Mouse (Mus musculus) forebrain, embryonic 10.5 days (tissue): ENCODE data around the gene 1700012B09Rik. TPM values are rescaled to one million over a fixed set of nuclear protein-coding genes. Genes with fewer than 3 reads are reported as not detected.

Experiments used
- DNase-seq: peaks from one replicate; pipeline ENCODE4 v3.0.0-alpha.2; 2017; ENCODE audit warnings: low spot score; ENCODE audit errors: extremely low spot score
- H3K27ac ChIP-seq: fragments of 300-500 bp; sonication (generic); 2 replicates; pipeline ENCODE4 v1.5.1; 2016; ENCODE audit warnings: mild to moderate bottlenecking
- H3K27me3 ChIP-seq: fragments of 300-500 bp; sonication (generic); 2 replicates; pipeline ENCODE4 v1.6.1; 2016; ENCODE audit warnings: mild to moderate bottlenecking; ENCODE audit not compliant: poor library complexity, severe bottlenecking
- H3K36me3 ChIP-seq: fragments of 300-500 bp; sonication (generic); replicated peaks from 2 replicates; pipeline ENCODE4 v1.6.1; 2016; ENCODE audit warnings: mild to moderate bottlenecking, moderate library complexity
- H3K4me1 ChIP-seq: fragments of 300-500 bp; sonication (generic); 2 replicates; pipeline ENCODE4 v1.6.1; 2016
- H3K4me3 ChIP-seq: fragments of 300-500 bp; sonication (generic); 2 replicates; pipeline ENCODE4 v1.5.1; 2016; ENCODE audit warnings: mild to moderate bottlenecking, moderate library complexity
- H3K9me3 ChIP-seq: fragments of 300-500 bp; sonication (generic); 2 replicates; pipeline ENCODE4 v1.6.1; 2016; ENCODE audit warnings: mild to moderate bottlenecking, moderate library complexity
- WGBS: fragments of 180-500 bp; shearing (Covaris S2); methylation state at CpG from one replicate; pipeline ENCODE4 v1.1.7; 2016; 5-methylcytosine and 5-hydroxymethylcytosine counted together
- polyA plus RNA-seq: library from polyadenylated mRNA; unstranded; fragments of >200 nt; fragmentation: Nextera tagmentation; extraction: Ambion mirVana; gene quantifications from 2 replicates; pipeline ENCODE4 v1.2.1, GENCODE M21; 2016

1700012B09Rik gene
- polyA plus RNA-seq, 1 experiment from 2014 or later: not detected

DNA sequence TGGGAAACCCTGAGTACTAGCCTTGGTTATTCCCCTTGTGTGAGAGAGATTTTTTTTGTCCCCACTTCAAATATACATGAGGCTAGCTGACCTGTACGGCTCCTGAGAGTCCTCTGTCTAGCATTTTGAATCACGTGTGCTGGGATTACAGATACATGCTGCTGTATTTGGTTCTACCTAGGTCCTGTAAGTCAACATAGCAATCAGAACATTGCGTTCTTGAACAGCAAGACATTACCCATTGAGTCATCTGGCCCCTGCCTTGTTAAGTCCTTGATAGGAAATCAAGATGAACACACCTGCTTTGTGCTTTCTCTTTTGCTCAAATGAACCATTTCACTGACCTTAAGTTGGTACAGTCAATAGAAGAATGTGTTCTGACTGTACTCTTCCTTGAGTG lies 16.4 kb downstream of the 1700012B09Rik start:
- no peaks in the 10 kb centered on the region for H3K9me3 ChIP-seq
- no peak for DNase-seq
- H3K27me3 ChIP-seq: peaks cover 38% of the 10 kb centered on the region
- H3K36me3 ChIP-seq: no peaks in the 10 kb centered on the region
- H3K4me3 ChIP-seq: no peak overlapping the region
- H3K4me1 ChIP-seq: peaks cover 15% of the 10 kb centered on the region
- WGBS: 81% methylated on average over 3 of the region's 3 CpGs
- H3K27ac ChIP-seq: no peak overlapping the region

DNA sequence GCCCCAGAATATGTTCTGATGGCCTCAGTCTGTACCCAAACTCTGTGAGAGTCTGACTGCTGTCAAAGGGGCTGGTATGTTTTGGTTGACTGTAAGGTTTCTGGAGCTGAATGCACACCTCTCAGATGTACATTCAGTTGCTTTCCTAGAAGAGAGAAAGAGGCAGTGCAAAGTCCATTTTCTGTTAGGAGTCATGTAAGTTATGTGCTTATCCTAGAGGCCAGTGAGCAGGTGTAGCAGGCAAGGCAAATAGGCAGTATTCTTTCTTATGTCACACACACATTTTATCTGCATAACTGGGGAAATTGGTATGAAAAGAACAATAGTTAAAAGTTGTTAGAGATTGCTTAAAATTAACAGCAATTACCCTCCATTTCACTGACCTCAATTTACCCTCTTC lies 16.9 kb downstream of the 1700012B09Rik start:
- Histone ChIP-seq H3K27me3 (peaks cover 43% of the 10 kb centered on the region), H3K9me3 (no peaks in the 10 kb centered on the region), H3K4me3 (no peak overlapping the region), H3K36me3 (no peaks in the 10 kb centered on the region), H3K4me1 (peaks cover 15% of the 10 kb centered on the region), H3K27ac (no peak overlapping the region)
- no peak for DNase-seq

DNA sequence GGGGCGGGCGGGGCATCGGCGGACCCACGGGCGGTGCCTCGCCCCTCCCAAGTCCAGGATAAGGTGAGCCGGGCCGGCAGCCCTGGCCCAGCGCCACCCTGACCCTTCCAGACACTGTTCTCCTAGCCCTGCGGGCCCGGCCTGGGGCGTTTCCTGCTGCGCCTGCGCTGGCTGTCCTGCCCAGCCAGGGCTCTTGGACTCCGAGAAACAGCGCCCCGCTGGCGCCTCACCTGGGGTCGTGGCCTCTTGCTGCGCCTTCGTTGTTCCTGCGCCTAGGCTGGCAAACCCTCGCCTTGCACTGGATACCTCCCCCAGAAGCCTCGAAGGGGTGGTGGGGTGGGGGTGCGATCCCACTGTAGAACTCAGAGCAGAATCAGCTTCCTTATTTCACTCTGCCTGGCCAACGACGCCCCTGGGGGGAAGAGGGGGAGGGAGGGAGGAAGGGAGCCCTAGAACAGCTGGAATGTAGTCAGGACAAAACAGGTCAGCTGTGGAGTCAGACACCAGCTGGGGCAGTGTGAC lies 18.8 kb downstream of the 1700012B09Rik start, which contains the start of gene Fut4:
TSS of gene Fut4 (minus strand) at position 393 of the 522 bp plus-strand sequence.
- peak; percentile 47 for DNase-seq
- WGBS: under 1% methylated on average over 28 of the region's 28 CpGs
- no peaks in the 10 kb centered on the region for H3K9me3 ChIP-seq
- peak within 1 kb of the TSS; percentile 67 for H3K4me3 ChIP-seq
- peaks cover 15% of the 10 kb centered on the region for H3K4me1 ChIP-seq
- peak within 1 kb of the TSS; percentile 83 for H3K27ac ChIP-seq
- H3K36me3 ChIP-seq: no peaks in the 10 kb centered on the region
- H3K27me3 ChIP-seq: peaks cover 43% of the 10 kb centered on the region

DNA sequence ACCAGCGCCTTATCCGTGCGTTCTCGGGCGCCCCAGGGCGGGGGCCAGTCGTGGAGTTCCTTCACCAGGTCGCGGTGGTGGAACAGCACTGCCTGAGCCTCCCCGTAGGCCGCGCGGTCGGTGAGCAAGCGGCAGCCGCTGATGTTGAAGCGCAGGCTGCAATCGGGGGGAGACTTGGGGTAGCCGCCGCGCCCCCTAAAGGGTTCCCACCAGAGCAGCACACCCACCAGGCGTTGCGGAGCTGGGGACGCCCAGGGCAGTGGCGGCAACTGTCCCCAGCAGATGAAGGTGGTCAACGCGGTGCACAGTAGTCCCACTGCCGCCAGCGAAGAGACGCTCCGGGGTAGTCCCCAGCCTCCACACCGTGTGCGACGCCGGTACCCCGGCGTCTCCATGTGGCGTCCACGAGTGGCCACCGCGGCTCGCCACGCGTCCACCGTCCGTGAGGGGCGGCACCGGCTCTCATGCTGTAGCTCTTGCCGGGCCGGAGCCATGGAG lies 19.3 kb downstream of the 1700012B09Rik start:
- no peaks in the 10 kb centered on the region for H3K9me3 ChIP-seq
- H3K27me3 ChIP-seq: peaks cover 43% of the 10 kb centered on the region
- DNase-seq: peak; percentile 36
- 2% methylated on average over 50 of the region's 50 CpGs for WGBS
- peak overlapping the region; percentile 83 for H3K27ac ChIP-seq
- H3K4me3 ChIP-seq: peak overlapping the region; percentile 67
- peaks cover 15% of the 10 kb centered on the region for H3K4me1 ChIP-seq
- H3K36me3 ChIP-seq: no peaks in the 10 kb centered on the region

DNA sequence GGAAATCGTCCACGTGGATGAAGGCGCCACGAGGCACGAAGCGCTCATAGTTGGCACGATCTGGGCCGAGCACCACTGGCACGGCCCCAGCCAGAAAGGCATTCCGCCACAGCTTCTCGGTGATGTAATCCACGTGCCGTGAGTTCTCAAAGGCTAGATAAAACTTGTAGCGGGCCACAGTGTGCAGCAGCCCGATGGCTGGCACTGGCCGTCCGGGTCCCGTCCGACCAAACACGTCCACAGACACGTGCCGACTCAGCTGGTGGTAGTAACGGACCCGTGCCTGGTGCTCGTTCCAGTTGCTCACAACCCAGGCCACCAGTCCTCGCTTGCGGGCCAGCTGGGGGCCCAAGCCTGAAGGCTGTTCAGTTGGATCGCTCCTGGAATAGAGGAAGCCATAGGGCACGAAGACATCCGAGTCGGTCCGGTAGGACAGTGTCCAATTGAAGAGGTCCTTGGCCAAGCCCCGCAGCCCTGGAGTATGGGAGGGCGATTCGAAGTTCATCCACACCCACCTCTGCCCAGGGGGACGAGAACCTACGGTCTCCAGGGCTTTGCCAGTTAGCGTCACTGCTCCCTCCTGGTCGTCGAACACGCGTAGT lies 19.8 kb downstream of the 1700012B09Rik start:
- no peak for DNase-seq
- H3K4me1 ChIP-seq: peaks cover 15% of the 10 kb centered on the region
- peak overlapping the region; percentile 83 for H3K27ac ChIP-seq
- H3K36me3 ChIP-seq: no peaks in the 10 kb centered on the region
- H3K27me3 ChIP-seq: peaks cover 43% of the 10 kb centered on the region
- no peaks in the 10 kb centered on the region for H3K9me3 ChIP-seq
- H3K4me3 ChIP-seq: peak overlapping the region; percentile 67
- WGBS: 59% methylated on average over 42 of the region's 42 CpGs

DNA sequence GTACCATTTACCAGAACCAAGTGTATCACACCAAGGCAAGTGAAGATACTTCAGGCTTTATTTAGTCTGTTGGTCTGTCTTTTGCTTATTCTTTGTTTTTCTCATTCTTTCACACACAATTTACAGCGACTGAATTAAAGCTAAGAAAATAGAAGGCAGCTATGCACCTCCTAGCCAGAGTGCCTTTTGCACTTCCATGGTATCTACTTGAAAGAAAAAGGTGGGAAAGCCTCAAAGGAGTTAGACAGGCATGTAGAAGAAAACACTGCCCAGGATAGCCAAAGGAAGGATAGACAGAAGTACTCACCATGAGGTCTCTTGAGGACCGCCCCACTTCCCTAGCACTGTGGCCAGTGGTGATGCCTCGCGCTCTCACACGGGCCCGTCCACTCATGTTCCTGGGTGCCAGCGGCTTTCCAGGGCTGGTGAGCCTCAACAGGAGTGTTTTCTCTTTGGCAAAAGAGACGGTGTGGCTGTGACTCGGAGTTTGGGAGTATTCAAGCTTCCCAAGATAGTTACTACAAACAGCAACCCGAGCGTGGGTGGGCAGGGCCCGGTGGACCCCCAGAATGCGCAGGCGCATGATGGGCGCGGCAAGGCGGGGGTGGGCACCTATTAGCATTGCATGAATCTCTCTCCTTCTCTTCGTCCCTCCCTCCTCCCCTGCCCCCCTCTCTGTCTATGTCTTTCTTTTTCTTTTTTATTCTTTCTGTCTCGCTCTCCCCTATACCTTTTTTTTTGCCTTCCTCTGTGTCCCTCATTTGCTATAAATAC lies 30.5 kb downstream of the 1700012B09Rik start, which contains the start of gene Piwil4:
TSS of gene Piwil4 (minus strand) at position 583 of the 774 bp plus-strand sequence.
- Histone ChIP-seq H3K36me3 (no peaks in the 10 kb centered on the region), H3K9me3 (no peaks in the 10 kb centered on the region), H3K4me3 (no peak within 1 kb of the TSS), H3K27me3 (no peaks in the 10 kb centered on the region), H3K27ac (no peak within 1 kb of the TSS), H3K4me1 (no peaks in the 10 kb centered on the region)
- 87% methylated on average over 19 of the region's 19 CpGs for WGBS
- no peak for DNase-seq

DNA sequence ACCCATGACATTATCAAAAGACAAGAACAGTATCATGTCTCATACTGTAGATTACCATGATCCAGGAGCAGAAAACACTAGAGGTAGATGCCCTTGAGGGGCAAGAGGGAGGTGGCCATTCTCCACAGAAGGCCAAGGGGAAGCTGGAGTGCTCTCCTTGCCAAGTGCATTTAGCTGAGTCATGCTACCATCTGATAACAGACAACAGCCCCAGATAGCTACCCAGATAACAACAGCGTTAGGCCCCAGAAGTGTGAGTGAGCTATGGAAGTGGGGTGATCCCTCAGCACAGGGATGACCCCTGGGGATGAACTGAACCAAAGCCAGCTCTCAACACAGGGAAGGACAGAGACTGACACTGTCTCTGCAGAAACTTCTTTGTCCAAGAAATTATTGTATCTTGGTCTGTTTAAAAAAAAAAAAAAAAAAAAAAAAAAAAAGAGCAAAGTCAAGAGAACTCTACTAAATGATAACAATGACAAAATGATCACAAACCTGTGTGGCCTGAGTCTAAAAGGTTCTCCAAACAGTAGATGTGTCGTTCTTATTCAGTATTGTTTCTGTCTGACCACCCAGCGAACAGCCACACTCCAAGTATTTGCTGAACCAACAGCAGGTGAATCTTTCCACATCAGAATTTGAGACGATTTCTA lies 31.2 kb downstream of the 1700012B09Rik start:
- WGBS: 89% methylated on average over 4 of the region's 4 CpGs
- Histone ChIP-seq H3K4me1 (no peaks in the 10 kb centered on the region), H3K4me3 (no peak overlapping the region), H3K36me3 (no peaks in the 10 kb centered on the region), H3K9me3 (no peaks in the 10 kb centered on the region), H3K27ac (no peak overlapping the region), H3K27me3 (no peaks in the 10 kb centered on the region)
- DNase-seq: no peak

DNA sequence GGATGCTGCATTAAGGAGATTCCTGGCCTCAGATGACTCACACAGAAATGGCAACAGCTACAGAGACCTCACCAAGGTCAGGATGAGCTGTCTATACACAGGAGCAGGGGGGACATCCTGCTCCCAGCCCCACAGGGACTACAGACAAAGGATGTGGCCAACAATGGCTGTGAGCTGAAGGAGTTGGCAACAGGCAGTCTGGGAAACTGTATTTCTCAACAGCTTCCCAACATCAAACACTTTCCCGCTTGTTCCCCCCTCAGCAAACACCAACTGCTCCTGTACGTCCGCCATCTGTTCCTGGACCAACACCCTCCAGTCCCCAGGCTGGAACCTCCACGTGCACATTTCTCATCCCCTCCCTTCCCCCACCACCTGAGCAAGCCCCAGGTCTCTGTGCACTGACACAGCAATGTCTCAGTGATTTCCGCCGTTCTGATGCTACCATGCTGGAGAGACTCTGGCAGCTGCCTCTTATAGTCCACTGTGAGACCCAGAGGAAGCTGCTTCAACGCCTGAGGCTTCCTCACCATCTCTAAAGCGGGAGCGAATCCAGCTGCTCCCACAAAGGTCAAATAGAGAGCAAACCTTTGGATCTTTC lies 39.8 kb downstream of the 1700012B09Rik start:
- Histone ChIP-seq H3K27ac (peak overlapping the region; percentile 51), H3K9me3 (no peaks in the 10 kb centered on the region), H3K36me3 (no peaks in the 10 kb centered on the region), H3K27me3 (no peaks in the 10 kb centered on the region), H3K4me1 (peaks cover 28% of the 10 kb centered on the region), H3K4me3 (no peak overlapping the region)
- 52% methylated on average over 9 of the region's 9 CpGs for WGBS
- DNase-seq: no peak

DNA sequence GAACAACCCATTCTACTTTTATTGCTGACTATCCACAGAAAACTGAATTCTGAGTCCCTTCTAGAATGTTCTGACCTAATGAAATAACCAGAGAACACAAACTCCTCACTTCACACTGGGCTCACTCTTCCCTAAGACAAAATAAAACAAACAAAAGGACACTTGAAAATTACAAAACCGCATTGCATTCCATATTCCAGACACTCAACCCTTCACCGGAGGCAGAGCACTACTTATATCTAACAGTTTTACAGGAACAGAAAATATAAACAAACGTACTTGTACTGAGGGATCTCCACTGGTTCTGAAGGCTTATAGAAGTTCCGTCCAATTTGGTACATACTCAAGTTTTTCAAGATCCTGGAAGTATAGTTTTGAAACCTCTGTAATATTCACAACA lies 42.5 kb downstream of the 1700012B09Rik start:
- no peak for DNase-seq
- H3K9me3 ChIP-seq: no peaks in the 10 kb centered on the region
- 90% methylated on average over 4 of the region's 4 CpGs for WGBS
- no peaks in the 10 kb centered on the region for H3K27me3 ChIP-seq
- H3K4me3 ChIP-seq: no peak overlapping the region
- H3K4me1 ChIP-seq: peaks cover 28% of the 10 kb centered on the region
- H3K36me3 ChIP-seq: no peaks in the 10 kb centered on the region
- H3K27ac ChIP-seq: no peak overlapping the region

DNA sequence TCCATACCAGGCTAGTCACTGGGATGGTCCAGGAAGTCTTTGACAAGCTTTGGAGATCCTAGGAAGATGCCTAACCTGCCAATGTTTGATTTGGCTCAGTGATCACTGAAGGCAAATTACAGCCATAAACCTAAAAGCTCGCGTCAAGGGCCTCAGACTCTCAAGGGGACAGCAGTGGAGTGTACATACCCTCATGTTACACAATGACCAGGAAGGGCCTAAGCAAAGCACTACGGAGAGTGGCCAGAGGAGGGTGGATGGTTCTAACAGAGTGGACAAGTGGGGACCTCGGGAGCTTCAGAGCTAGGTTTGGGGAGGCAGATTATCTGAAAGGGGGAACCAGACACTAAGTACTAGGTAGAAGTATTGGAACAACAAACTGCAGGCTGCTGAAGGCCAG lies 44.2 kb downstream of the 1700012B09Rik start:
- 94% methylated on average over 4 of the region's 4 CpGs for WGBS
- Histone ChIP-seq H3K27ac (no peak overlapping the region), H3K27me3 (0 out of 2 replicates have a peak, but pooled peaks cover 8% of the 10 kb centered on the region), H3K4me3 (no peak overlapping the region), H3K4me1 (peaks cover 25% of the 10 kb centered on the region), H3K9me3 (no peaks in the 10 kb centered on the region), H3K36me3 (no peaks in the 10 kb centered on the region)
- DNase-seq: no peak

DNA sequence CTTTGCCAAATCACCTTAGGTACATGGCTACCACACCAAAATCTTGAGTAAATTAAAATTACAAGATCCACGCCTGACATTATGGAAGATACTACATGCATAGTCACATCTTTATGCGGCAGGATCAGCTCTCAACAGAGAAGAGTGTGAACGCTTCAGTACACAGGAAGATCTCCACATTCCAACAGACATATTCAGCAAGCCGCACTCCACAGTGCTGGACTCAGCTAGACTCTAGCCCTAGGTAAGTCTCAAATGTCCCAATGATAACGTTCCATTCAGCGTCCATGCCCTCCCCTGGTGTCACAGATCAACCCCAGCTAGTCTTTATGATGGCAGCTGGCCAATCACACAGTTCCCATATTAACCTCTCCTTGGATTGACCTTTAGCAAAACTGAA lies 44.8 kb downstream of the 1700012B09Rik start:
- DNase-seq: no peak

DNA sequence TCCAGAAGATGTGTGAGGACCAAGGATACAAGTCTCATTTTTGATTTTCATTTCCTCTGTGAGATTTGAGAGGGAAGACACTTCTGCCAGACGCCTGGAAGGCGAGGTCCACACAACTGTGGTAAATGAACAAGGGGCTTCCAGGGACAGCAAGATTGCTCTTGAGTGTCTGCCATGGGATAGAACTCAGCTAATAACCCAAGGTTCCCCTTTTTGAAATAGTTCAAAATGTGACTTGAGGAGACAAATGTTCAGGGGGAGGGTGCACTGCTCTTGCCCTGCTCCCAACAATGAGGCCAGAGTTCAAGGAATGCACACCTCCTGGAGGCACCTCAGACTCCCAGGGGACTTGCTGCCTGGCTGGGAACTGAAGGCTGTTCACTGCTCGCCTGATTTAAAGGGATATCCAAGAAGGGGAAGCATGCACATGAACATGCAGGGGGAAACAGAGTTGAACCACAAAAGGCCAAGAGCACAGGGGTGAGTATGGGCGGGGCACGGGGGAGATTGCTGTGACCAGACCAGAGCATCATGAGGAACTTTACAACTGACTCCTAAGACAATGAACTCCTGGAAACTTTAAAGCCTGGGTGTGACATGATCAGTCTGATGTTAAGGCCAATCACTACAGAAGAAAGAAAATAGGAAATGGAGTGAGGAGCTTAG lies 45.9 kb downstream of the 1700012B09Rik start:
- H3K27me3 ChIP-seq: 0 out of 2 replicates have a peak, but pooled peaks cover 8% of the 10 kb centered on the region
- H3K4me1 ChIP-seq: peaks cover 9% of the 10 kb centered on the region
- H3K36me3 ChIP-seq: no peaks in the 10 kb centered on the region
- no peaks in the 10 kb centered on the region for H3K9me3 ChIP-seq
- DNase-seq: no peak
- H3K4me3 ChIP-seq: no peak overlapping the region
- H3K27ac ChIP-seq: no peak overlapping the region
- WGBS: 83% methylated on average over 5 of the region's 5 CpGs

More for the DNA sequence above, 44.8 kb downstream of the 1700012B09Rik start:
- no peaks in the 10 kb centered on the region for H3K36me3 ChIP-seq
- WGBS: 92% methylated on average over 6 of the region's 6 CpGs
- no peaks in the 10 kb centered on the region for H3K9me3 ChIP-seq
- 0 out of 2 replicates have a peak, but pooled peaks cover 8% of the 10 kb centered on the region for H3K27me3 ChIP-seq
- no peak overlapping the region for H3K27ac ChIP-seq
- no peak overlapping the region for H3K4me3 ChIP-seq
- H3K4me1 ChIP-seq: peaks cover 19% of the 10 kb centered on the region
